Mouse (Mus musculus): ENCODE results near the gene Tmed1. TPM values are rescaled to one million over a fixed set of nuclear protein-coding genes. Genes with fewer than 3 reads are reported as not detected.

Tmed1 gene
- polyA plus RNA-seq (2015; fragmentation: Nextera tagmentation; extraction: Ambion mirVana), result 88.9 and 103 TPM in 2 replicates

DNA sequence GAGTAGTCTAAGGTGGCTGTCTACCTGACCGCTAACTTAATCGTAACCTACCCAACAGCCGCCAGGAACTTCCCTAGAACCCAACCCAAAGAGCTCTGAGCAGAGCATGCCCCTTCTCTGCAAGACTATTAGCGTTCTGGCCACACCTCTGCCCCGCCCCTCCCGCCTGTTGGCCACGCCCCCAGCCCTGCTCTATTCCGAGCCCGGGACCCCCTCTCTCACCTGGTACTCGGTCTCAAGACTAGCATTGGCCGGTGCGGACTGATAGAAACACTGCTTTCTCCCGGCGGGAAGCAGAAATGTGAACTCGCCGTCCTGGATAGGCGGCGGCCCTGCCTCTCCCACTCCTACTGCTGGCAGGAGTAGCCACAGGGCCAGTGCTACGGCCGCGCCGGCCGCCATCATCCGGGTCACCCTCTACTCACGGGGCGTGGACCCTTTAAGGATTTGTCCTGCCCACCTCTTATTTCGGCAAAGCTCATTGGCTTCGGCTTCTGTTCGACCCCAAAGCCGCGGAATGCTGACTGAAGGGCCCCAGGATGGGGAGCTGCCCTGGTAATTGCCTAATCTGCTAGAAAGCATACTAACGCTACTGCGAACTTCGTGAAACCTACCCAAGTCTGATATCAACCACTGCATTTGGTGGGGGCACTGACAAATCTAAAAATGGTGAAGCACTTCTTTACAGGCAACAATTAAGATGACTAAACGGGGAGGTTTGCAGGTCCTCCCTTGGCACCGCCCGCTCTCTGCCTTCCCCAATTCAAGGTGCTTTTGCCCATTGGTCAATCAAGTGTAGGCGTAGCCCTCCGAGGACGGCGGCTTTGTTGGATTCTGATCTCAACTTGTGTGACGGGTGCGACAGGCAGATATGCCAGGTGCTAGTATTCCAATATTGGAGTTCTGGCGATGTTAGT, at the start of gene Tmed1:
Gene Tmed1 (minus strand): TSS at position 481 of the 917 bp plus-strand sequence.
- Histone ChIP-seq H3K9me3 (no peaks in the 10 kb centered on the region), H3K27ac (replicated peaks) (peak within 1 kb of the TSS; percentile 88), H3K27me3 (replicated peaks) (no peaks in the 10 kb centered on the region), H3K4me3 (peak within 1 kb of the TSS; percentile 73), H3K4me1 (peaks cover 15% of the 10 kb centered on the region), H3K4me2 (peak within 1 kb of the TSS; percentile 75), H3K36me3 (peaks cover 42% of the 10 kb centered on the region), H3K9ac (peak within 1 kb of the TSS; percentile 87)
- peak; percentile 87 for ATAC-seq (ENCODE audit: extremely low read depth, insufficient number of reproducible peaks, low FRiP score, low TSS enrichment)
- WGBS, result under 1% methylated on average over 44 of the region's 44 CpGs

DNA sequence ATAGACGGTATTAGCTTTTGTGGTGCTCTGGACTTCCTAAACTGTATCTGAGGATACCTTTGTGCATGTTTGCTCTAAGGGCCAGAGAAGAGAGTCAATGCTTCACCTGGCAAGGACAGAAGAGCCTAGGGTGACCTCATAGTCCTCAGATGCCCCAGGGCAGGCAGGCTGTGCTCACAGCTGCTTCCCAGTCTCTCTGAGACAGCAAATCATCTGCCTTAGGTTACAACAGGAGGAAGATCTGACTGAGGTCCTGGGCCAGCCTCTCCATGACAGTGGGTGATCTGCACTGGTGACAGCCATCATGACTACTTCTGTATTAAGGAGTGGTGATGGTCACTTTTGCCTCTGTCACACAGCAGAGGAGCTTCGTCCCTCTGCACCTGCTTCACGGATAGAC, 49.1 kb upstream of the Tmed1 start:
- Histone ChIP-seq H3K9me3 (no peaks in the 10 kb centered on the region), H3K36me3 (peaks cover 21% of the 10 kb centered on the region), H3K4me1 (peaks cover 46% of the 10 kb centered on the region), H3K9ac (0 out of 2 replicates have a peak overlapping the region, but pooled peaks have one; percentile 19), H3K4me3 (no peak overlapping the region), H3K27me3 (replicated peaks) (no peaks in the 10 kb centered on the region), H3K4me2 (no peak overlapping the region; the same call in 1 of the 2 replicates), H3K27ac (replicated peaks) (peak overlapping the region; percentile 68; the same call in 1 of the 2 replicates)
- no peak for ATAC-seq (ENCODE audit: extremely low read depth, insufficient number of reproducible peaks, low FRiP score, low TSS enrichment)
- WGBS, result 84% methylated on average over 3 of the region's 3 CpGs

DNA sequence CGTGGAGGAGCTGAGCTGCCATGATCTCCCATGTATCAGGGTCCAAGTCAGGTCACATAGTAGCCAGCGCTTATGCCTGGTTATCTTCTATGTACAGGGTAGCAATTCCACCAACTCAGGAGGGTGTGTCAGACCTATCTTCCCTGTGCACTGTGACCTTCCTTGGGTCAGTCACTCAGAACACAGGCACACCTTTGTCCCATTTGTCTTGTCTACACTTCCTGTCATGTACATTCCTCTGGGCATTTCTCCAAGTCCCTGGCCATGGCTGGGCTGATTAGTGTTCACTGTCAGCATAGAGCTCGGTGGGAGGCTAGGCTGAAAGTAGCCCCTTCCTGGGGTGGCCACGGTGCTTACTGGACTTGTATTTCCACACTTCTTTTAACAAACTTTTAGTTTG, 48.3 kb upstream of the Tmed1 start:
- Histone ChIP-seq H3K4me3 (no peak overlapping the region), H3K4me2 (peak overlapping the region; percentile 27), H3K4me1 (peaks cover 49% of the 10 kb centered on the region), H3K9me3 (no peaks in the 10 kb centered on the region), H3K27me3 (replicated peaks) (no peaks in the 10 kb centered on the region), H3K36me3 (peaks cover 28% of the 10 kb centered on the region), H3K9ac (no peak overlapping the region), H3K27ac (replicated peaks) (peak overlapping the region; percentile 68)
- 38% methylated on average over 4 of the region's 4 CpGs for WGBS
- ATAC-seq (ENCODE audit: extremely low read depth, insufficient number of reproducible peaks, low FRiP score, low TSS enrichment), result peak; percentile 49

DNA sequence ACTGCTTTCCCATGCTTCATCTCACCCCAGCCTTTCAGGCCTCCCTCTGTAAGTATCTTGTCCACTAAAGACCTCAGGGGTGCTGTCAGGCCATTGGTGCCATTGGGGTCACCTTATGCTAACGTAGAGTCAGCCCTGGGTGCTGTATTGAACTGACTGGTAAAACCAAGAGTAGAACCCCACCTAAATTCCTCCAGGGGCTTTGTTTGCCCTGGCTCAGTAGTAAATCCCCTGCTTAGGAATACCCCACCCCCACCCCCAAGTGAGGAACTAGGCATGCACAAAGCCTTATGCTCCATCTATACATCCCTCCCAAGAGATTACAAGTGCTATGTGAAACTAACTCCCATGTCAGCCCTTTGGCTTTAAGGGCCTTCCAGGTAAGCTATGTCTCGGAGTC, 47.5 kb upstream of the Tmed1 start:
- H3K4me1 ChIP-seq, result peaks cover 48% of the 10 kb centered on the region
- no peaks in the 10 kb centered on the region for H3K9me3 ChIP-seq
- no peak overlapping the region for H3K9ac ChIP-seq
- no peak for ATAC-seq (ENCODE audit: extremely low read depth, insufficient number of reproducible peaks, low FRiP score, low TSS enrichment)
- 0 out of 2 replicates have a peak overlapping the region, but pooled peaks have one; percentile 68 for H3K27ac ChIP-seq (replicated peaks)
- no peak overlapping the region for H3K4me3 ChIP-seq
- 88% methylated on average over 2 of the region's 2 CpGs for WGBS
- peaks cover 32% of the 10 kb centered on the region for H3K36me3 ChIP-seq
- H3K4me2 ChIP-seq, result no peak overlapping the region
- no peaks in the 10 kb centered on the region for H3K27me3 ChIP-seq (replicated peaks)

GRCm38 (mm10) chr9:21556996-21557395, 46.9 kb upstream of the Tmed1 start:
- Histone ChIP-seq H3K9ac (no peak overlapping the region), H3K9me3 (no peaks in the 10 kb centered on the region), H3K4me2 (no peak overlapping the region), H3K4me3 (no peak overlapping the region), H3K4me1 (peaks cover 48% of the 10 kb centered on the region), H3K27me3 (replicated peaks) (no peaks in the 10 kb centered on the region), H3K36me3 (peaks cover 37% of the 10 kb centered on the region), H3K27ac (replicated peaks) (0 out of 2 replicates have a peak overlapping the region, but pooled peaks have one; percentile 42)
- WGBS, result 83% methylated on average over 2 of the region's 2 CpGs
- ATAC-seq (ENCODE audit: extremely low read depth, insufficient number of reproducible peaks, low FRiP score, low TSS enrichment), result no peak

GRCm38 (mm10) chr9:21555198-21555742, 45.2 kb upstream of the Tmed1 start:
- Histone ChIP-seq H3K4me2 (no peak overlapping the region), H3K4me1 (peaks cover 48% of the 10 kb centered on the region), H3K9ac (no peak overlapping the region), H3K36me3 (peaks cover 41% of the 10 kb centered on the region), H3K4me3 (no peak overlapping the region), H3K9me3 (no peaks in the 10 kb centered on the region), H3K27me3 (replicated peaks) (no peaks in the 10 kb centered on the region), H3K27ac (replicated peaks) (no peak overlapping the region)
- no peak for ATAC-seq (ENCODE audit: extremely low read depth, insufficient number of reproducible peaks, low FRiP score, low TSS enrichment)
- WGBS, result 80% methylated on average over 6 of the region's 6 CpGs

DNA sequence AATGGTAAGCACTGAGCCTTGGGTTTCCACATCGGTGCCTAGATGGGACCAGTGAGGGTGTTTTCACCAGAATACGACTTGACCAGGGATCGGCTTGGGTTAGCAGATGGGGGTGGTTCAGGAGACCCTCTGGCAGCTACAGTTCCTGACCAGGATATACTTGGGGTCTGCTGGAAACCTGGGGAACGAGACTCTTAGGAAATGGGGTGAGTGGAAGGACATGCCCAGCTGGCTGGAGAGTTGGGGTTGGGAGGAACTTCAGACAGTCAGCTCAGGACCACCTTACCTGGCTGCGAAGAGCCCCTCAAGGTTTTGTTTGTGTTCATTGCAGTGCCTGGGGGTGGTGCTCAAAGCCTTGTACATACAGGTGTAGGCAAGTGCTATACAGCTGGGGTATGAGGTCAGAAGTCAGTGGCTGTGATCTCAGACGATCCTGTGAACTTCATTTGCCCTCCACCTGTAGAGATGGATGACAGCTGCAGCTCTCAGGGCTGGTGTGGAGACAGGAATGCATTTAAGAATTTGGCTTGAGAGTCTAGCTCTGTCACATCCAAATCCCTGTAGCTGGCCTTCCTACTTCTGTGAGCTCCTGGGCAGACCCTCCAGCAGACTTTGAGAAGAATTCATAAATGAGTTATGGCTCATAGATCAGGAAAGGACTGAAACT, 43.7 kb upstream of the Tmed1 start:
- H3K9ac ChIP-seq, result peak overlapping the region; percentile 37; the same call in 1 of the 2 replicates
- ATAC-seq (ENCODE audit: extremely low read depth, insufficient number of reproducible peaks, low FRiP score, low TSS enrichment), result no peak
- no peaks in the 10 kb centered on the region for H3K27me3 ChIP-seq (replicated peaks)
- H3K9me3 ChIP-seq, result no peaks in the 10 kb centered on the region
- H3K4me2 ChIP-seq, result no peak overlapping the region
- H3K36me3 ChIP-seq, result peaks cover 49% of the 10 kb centered on the region
- 82% methylated on average over 6 of the region's 6 CpGs for WGBS
- no peak overlapping the region for H3K27ac ChIP-seq (replicated peaks)
- H3K4me3 ChIP-seq, result no peak overlapping the region
- H3K4me1 ChIP-seq, result peaks cover 47% of the 10 kb centered on the region

DNA sequence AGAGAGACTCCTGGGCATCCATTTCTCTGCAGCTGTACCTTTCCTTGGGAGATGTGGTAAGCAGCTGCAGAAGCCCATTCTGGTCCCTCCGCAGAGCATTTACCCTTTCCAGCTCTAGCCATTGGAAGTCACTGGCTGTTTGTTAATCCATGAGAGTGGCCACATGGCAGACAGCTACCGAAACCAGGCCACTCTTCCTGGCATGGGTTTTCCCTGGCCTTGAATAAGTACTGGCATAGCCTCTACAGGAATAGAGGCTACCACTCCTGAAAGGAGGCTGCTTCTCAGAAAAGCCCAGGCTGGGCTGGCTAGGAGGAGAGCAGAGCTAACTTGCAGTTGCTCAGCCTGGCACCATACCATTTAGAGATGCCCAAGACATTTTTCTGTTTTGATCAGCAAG, 41.0 kb upstream of the Tmed1 start:
- peaks cover 37% of the 10 kb centered on the region for H3K4me1 ChIP-seq
- no peak overlapping the region for H3K9ac ChIP-seq
- H3K9me3 ChIP-seq, result no peaks in the 10 kb centered on the region
- no peak overlapping the region for H3K4me3 ChIP-seq
- WGBS, result 82% methylated on average over 2 of the region's 2 CpGs
- no peak overlapping the region for H3K27ac ChIP-seq (replicated peaks)
- no peak overlapping the region for H3K4me2 ChIP-seq
- H3K36me3 ChIP-seq, result peaks cover 49% of the 10 kb centered on the region
- ATAC-seq (ENCODE audit: extremely low read depth, insufficient number of reproducible peaks, low FRiP score, low TSS enrichment), result no peak
- H3K27me3 ChIP-seq (replicated peaks), result no peaks in the 10 kb centered on the region

DNA sequence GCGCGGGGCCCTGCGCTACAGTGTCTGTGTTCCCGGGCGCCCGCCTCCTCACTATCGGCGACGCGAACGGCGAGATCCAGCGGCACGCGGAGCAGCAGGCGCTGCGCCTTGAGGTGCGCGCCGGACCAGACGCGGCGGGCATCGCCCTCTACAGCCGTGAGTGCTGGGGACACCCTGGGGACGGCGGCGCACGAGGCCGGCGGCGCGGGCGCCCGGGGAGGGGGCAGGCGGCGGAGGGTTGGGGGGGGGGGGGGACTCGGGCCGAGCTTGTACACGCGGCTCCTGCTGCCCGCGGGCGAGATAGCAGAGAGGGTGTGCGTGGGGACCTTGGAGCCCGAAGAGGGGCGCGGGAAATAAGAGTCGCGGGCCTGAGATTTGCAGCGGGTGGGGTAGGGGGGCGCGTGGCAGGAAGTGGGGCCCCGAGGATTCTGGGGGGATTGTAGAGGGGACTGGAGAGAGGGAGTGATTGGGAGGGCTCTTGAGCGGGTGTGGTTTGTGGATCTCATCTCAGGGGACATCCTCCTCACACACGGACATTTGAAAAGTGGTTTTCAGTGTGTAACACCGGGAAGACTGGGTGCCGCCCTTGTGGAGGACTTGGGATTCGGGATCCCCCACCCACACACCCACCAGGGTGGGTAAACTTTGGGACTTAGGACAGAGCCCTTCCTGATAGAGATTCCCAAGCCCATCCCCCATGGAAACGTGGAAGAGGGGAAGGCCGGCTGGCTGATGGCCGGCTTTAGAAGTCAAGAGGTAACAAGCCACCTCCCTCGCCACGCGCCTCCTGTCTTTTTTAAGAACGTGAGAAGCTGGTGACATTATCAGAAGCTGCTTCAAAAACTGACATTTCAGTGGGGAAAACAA, 37.3 kb upstream of the Tmed1 start:
- under 1% methylated on average over 55 of the region's 66 CpGs for WGBS
- peak overlapping the region; percentile 98 for H3K27ac ChIP-seq (replicated peaks)
- peaks cover 27% of the 10 kb centered on the region for H3K4me1 ChIP-seq
- peaks cover 28% of the 10 kb centered on the region for H3K36me3 ChIP-seq
- no peaks in the 10 kb centered on the region for H3K27me3 ChIP-seq (replicated peaks)
- H3K9ac ChIP-seq, result peak overlapping the region; percentile 96
- ATAC-seq (ENCODE audit: extremely low read depth, insufficient number of reproducible peaks, low FRiP score, low TSS enrichment), result peak; percentile 28
- peak overlapping the region; percentile 85 for H3K4me2 ChIP-seq
- no peaks in the 10 kb centered on the region for H3K9me3 ChIP-seq
- H3K4me3 ChIP-seq, result peak overlapping the region; percentile 84

DNA sequence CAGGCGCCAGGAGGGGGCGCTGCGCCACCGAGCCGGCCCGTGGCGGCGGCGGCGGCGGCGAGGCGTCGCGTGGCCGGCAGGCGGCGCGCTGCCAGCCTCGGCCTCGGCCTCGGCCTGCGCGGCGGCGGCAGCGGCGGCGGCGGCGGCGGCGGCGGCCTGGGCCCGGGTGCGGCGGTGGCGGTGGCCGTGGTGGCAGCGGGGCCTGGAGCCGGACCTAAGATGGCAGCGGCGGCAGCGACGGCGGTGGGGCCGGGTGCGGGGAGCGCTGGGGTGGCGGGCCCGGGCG, 36.7 kb upstream of the Tmed1 start, which contains the start of gene Carm1:
Gene Carm1 (plus strand): TSS at position 106 of the 286 bp plus-strand sequence.
- ATAC-seq (ENCODE audit: extremely low read depth, insufficient number of reproducible peaks, low FRiP score, low TSS enrichment), result no peak
- Histone ChIP-seq H3K36me3 (peaks cover 26% of the 10 kb centered on the region), H3K27me3 (replicated peaks) (no peaks in the 10 kb centered on the region), H3K4me1 (peaks cover 27% of the 10 kb centered on the region), H3K4me2 (peak within 1 kb of the TSS; percentile 85), H3K9me3 (no peaks in the 10 kb centered on the region), H3K9ac (peak within 1 kb of the TSS; percentile 96), H3K4me3 (peak within 1 kb of the TSS; percentile 84), H3K27ac (replicated peaks) (peak within 1 kb of the TSS; percentile 98)
- WGBS, result 2% methylated on average over 12 of the region's 52 CpGs

Data from heart, embryonic 13.5 days (tissue).